Mouse (Mus musculus) Muller cell, postnatal 12 days (primary cell): ENCODE results near the gene Gm10306.

ENCODE experiments used
- DNase-seq: peaks from one replicate; pipeline ENCODE4 v3.0.0-alpha.2; 2015; ENCODE audit errors: inconsistent ontology term

Gene Gm10306

DNA sequence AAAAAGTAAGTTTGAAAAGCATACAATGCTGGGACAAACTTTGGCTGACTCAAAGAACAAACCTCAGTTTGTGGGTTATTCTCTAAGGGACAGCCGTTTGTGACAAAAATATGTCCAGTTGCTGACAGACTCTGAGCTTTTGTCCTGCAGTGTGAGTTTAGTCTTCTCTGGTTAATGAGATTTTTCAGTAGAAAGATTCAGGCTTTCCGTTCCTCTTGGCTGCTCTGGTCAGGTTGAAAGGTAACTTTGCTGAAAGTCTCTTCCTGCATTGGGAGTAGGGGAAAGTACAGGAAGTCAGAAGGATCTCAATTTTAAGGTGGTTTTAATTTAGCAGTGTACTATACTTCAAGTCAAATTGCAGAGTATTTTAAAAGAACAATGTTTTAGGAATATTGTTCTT, 49.2 kb downstream of the Gm10306 start:
- no peak for DNase-seq
